Comparison of ENCODE assay signal across 9 mouse cellular contexts in genomic region chr15:12823455-12824119, GRCm38 (mm10). TPM values are rescaled to one million over a fixed set of nuclear protein-coding genes. Genes with fewer than 3 reads are reported as not detected.
DNase-seq lines count a peak whose midpoint lies in the region; ATAC-seq and TF ChIP-seq lines count a peak whose summit lies in the region.
"Had no signal": no experiment of that assay in that cellular context is flagged by ENCODE, and none has a peak within 500 bp of the region (broad histone marks: within the 10 kb centered on the region; RNA-seq: fewer than 3 reads in every experiment).

No protein-coding gene starts in this region.

- peak overlapping the region; percentile 54 for H3K4me2 ChIP-seq in embryonic facial prominence, embryonic 11.5 days (ENCODE audit: low read depth, low read length)
- peak overlapping the region; percentile 60 for H3K4me2 ChIP-seq in intestine, embryonic 16.5 days (ENCODE audit: low read depth, low read length)
- peak overlapping the region; percentile 54 for H3K4me2 ChIP-seq in neural tube, embryonic 14.5 days (ENCODE audit: low read depth, low read length)

- peak overlapping the region; percentile 73 for H3K4me3 ChIP-seq in left cerebral cortex, adult 2 months
- H3K4me3 ChIP-seq in embryonic facial prominence, embryonic 11.5 days (ENCODE audit: low read depth, low read length) = peak overlapping the region; percentile 78
- H3K4me3 ChIP-seq in intestine, embryonic 16.5 days (ENCODE audit: low read length) = peak overlapping the region; percentile 94
- H3K4me3 ChIP-seq in neural tube, embryonic 14.5 days (ENCODE audit: low read depth, low read length) = peak overlapping the region; percentile 64

- peaks cover 5% of the 10 kb centered on the region; the same call in 1 of the 2 replicates for H3K36me3 ChIP-seq in embryonic facial prominence, embryonic 11.5 days (replicated peaks; ENCODE audit: control insufficient read depth, insufficient read depth, low read depth, low read length)
- peaks cover 4% of the 10 kb centered on the region; the same call in 1 of the 2 replicates for H3K36me3 ChIP-seq in intestine, embryonic 16.5 days (ENCODE audit: control insufficient read depth, insufficient read depth, low read length)
- H3K36me3 ChIP-seq in neural tube, embryonic 14.5 days (ENCODE audit: control insufficient read depth, insufficient read depth, low read length) = peaks cover 29% of the 10 kb centered on the region; the same call in 1 of the 2 replicates

- WGBS in embryonic facial prominence, embryonic 11.5 days = 95% methylated on average over 2 of the region's 2 CpGs
- WGBS in intestine, embryonic 16.5 days = 77% methylated on average over 2 of the region's 2 CpGs
- WGBS in neural tube, embryonic 14.5 days = 96% methylated on average over 2 of the region's 2 CpGs

- DNase-seq in left cerebral cortex, adult 2 months (ENCODE audit: extremely low spot score in 1 of 2, low spot score in 2 of 2) = no peak
- no peak for DNase-seq in left cerebral cortex, adult 9 months (ENCODE audit: low spot score in 2 of 2)
- no peak for DNase-seq in embryonic facial prominence, embryonic 11.5 days (ENCODE audit: low spot score)
- no peak for DNase-seq in frontal cortex, postnatal 10 days (ENCODE audit: low spot score in 2 of 2)
- no peak for DNase-seq in gastrocnemius, adult 18-20 months (ENCODE audit: low spot score)
- no peak for DNase-seq in frontal cortex, postnatal 36 days (ENCODE audit: low spot score in 2 of 2)
- DNase-seq: lung, postnatal 4 days had no signal

- no peaks in the 10 kb centered on the region; the same call in 1 of the 2 replicates for H3K4me1 ChIP-seq in embryonic facial prominence, embryonic 11.5 days (ENCODE audit: control insufficient read depth, insufficient read depth, low read length)
- H3K4me1 ChIP-seq in intestine, embryonic 16.5 days (ENCODE audit: control insufficient read depth, insufficient read depth, low read length) = peaks cover 12% of the 10 kb centered on the region; the same call in 1 of the 2 replicates
- H3K4me1 ChIP-seq in neural tube, embryonic 14.5 days (ENCODE audit: control insufficient read depth, insufficient read depth, low read length) = peaks cover 16% of the 10 kb centered on the region; the same call in 1 of the 2 replicates

- intact Hi-C loops in left cerebral cortex, adult 2 months (cut with DNase I) = no loop called here

- H3K9ac ChIP-seq in embryonic facial prominence, embryonic 11.5 days (replicated peaks; ENCODE audit: low read length) = peak overlapping the region; percentile 88
- H3K9ac ChIP-seq in intestine, embryonic 16.5 days (ENCODE audit: low read depth, low read length) = peak overlapping the region; percentile 96
- peak overlapping the region; percentile 80 for H3K9ac ChIP-seq in neural tube, embryonic 14.5 days (replicated peaks; ENCODE audit: low read depth, low read length)

- TF ChIP-seq CTCF in left cerebral cortex, adult 2 months (IDR thresholded peaks at IDR 0.05) = no peak

- no peaks in the 10 kb centered on the region for H3K27me3 ChIP-seq in embryonic facial prominence, embryonic 11.5 days (ENCODE audit: control insufficient read depth, insufficient read depth, low read length)
- H3K27me3 ChIP-seq in intestine, embryonic 16.5 days (replicated peaks; ENCODE audit: control insufficient read depth, insufficient read depth, low read length) = no peaks in the 10 kb centered on the region
- H3K27me3 ChIP-seq in neural tube, embryonic 14.5 days (ENCODE audit: control insufficient read depth, insufficient read depth, low read length) = no peaks in the 10 kb centered on the region

- H3K9me3 ChIP-seq in embryonic facial prominence, embryonic 11.5 days (replicated peaks; ENCODE audit: control insufficient read depth, low read length) = no peaks in the 10 kb centered on the region
- H3K9me3 ChIP-seq in intestine, embryonic 16.5 days (ENCODE audit: control insufficient read depth, low read length) = no peaks in the 10 kb centered on the region
- no peaks in the 10 kb centered on the region for H3K9me3 ChIP-seq in neural tube, embryonic 14.5 days (ENCODE audit: control insufficient read depth, low read length)

- ATAC-seq in embryonic facial prominence, embryonic 11.5 days (replicated peaks; ENCODE audit: insufficient number of reproducible peaks, low FRiP score, low TSS enrichment, low read depth) = no peak
- no peak for ATAC-seq in intestine, embryonic 16.5 days
- no peak for ATAC-seq in neural tube, embryonic 14.5 days (ENCODE audit: low read depth)

- H3K27ac ChIP-seq in left cerebral cortex, adult 2 months = no peak overlapping the region
- no peak overlapping the region for H3K27ac ChIP-seq in embryonic facial prominence, embryonic 11.5 days (replicated peaks; ENCODE audit: low read depth, low read length)
- H3K27ac ChIP-seq in intestine, embryonic 16.5 days (ENCODE audit: low read length) = no peak overlapping the region
- H3K27ac ChIP-seq in neural tube, embryonic 14.5 days (ENCODE audit: low read depth, low read length) = no peak overlapping the region

RNA-seq across cellular contexts. Expression of gene 6030458C11Rik, which starts 0.9 kb away (rescaled TPM):
- 10 to 100 TPM; 26.4 to 26.9 TPM for total RNA-seq in left cerebral cortex, adult 2 months (2021)
- 22.2 and 25.5 TPM in 2 replicates for polyA plus RNA-seq in embryonic facial prominence, embryonic 11.5 days (2014; fragmentation: Nextera tagmentation; extraction: Ambion mirVana)
- 22.6 and 28.9 TPM in 2 replicates for polyA plus RNA-seq in intestine, embryonic 16.5 days (2015; fragmentation: Nextera tagmentation; extraction: Ambion mirVana)
- polyA plus RNA-seq in neural tube, embryonic 14.5 days (2014; fragmentation: Nextera tagmentation; extraction: Ambion mirVana) = 37.5 and 39.4 TPM in 2 replicates
- 10 to 100 TPM; 19.3 to 22.0 TPM for total RNA-seq in gastrocnemius, adult 18-20 months (2021)

RNA-seq across cellular contexts. Expression of gene Drosha, which starts 1.0 kb away (rescaled TPM):
- 10 to 100 TPM; 90.7 to 91.1 TPM for total RNA-seq in left cerebral cortex, adult 2 months (2021)
- 76.8 and 79.0 TPM in 2 replicates for polyA plus RNA-seq in embryonic facial prominence, embryonic 11.5 days (2014; fragmentation: Nextera tagmentation; extraction: Ambion mirVana)
- 25.2 and 25.6 TPM in 2 replicates for polyA plus RNA-seq in intestine, embryonic 16.5 days (2015; fragmentation: Nextera tagmentation; extraction: Ambion mirVana)
- polyA plus RNA-seq in neural tube, embryonic 14.5 days (2014; fragmentation: Nextera tagmentation; extraction: Ambion mirVana) = 55.8 and 61.7 TPM in 2 replicates
- 10 to 100 TPM; 35.4 to 39.6 TPM for total RNA-seq in gastrocnemius, adult 18-20 months (2021)
